Mouse (Mus musculus): Measurements from ENCODE around the gene Vrk3.
A peak's percentile ranks its signal among the peaks of the same experiment; 100 is the strongest.

The Vrk3 gene

DNA sequence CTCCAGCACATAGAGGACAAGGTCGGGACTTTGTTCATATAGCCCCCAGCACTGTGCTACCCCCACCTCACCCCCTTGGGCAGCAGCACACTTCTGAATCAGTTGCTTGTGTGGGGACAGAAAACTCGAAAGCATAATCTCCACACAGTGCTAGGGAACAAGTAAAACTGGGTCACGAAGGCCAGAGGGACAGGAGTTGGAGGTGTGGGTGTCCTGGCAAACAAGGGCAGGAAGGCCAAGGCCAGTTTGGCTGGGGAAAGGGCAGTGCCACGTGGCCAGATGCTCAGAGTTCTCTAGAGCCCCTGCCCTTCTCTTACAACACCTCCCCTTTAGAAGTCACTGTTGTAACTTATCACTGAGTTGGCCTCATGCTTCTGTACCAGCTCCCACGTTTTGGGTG is 71.7 kb downstream of the Vrk3 start:
- no peak for DNase-seq

DNA sequence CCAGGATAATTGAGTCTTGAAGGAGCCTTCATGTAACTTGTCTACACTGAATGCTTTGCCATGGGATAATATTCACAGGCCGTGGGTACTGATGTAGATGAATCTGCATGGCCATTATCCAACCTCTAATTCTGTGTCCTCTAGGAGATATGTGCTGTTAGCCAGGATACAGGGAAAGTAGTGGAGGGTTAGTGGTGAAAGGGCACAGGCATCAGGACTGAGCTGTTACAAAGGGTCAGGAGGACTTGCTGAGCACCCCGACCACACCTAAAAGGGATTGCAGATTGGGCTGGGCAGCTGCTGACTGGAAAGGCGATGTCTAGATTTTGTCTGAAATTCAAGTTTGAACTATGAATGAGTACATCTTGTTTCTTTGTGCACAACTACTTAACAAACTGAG is 72.3 kb downstream of the Vrk3 start:
- DNase-seq, result no peak

DNA sequence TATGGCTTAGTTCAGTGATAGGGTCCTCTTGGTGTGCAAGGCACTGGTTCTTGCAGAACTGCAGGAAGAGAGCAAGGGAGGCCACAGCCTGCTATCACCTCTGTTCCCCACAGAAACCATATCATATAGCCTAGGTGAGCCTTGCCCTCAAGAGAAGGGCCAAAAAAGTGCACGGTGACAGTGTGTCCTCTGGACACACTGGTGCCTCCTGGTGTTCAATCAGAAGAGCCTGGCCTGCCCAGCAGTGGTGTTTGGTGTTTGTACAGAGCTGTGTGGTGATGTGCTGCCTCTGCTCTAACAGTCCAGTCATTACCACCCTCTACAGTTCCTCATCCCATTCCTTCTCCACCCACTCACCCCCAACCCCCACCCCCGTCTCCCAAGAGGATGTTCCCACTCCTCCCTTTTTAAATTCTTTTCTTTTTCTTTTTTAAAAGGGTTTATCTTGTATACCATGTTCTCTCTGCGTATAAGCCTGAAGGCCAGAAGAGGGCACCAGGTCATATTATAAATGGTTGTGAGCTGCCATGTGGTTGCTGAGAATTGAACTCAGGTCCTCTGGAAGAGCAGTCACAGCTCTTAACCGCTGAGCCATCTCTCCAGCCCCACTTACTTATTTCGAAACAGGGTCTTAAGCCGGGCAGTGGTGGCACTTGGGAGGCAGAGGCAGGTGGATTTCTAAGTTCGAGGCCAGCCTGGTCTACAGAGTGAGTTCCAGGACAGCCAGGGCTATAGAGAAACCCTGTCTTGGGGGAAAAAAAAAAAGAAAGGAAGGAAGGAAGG is 73.6 kb downstream of the Vrk3 start:
- no peak for DNase-seq

DNA sequence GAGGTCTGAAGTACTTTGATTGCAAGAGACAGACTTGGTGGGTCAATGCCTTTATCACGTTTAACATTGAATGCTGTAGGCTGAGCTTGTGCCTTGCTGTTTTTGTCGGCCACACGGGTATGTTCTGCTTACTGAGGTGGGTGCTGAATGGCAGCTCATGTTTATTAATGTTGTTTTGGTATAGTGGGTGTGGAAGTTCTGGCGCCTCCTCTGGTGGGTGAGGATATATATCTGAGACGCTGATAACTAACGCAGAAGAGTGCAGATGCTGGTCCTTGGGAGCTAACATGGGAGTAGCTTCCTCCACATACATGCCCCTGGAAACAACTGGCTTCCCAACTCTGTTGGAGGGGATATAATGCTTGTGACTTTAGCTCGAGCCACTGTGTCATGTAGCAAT is 75.2 kb downstream of the Vrk3 start:
- DNase-seq, result peak; percentile 43 to 45

DNA sequence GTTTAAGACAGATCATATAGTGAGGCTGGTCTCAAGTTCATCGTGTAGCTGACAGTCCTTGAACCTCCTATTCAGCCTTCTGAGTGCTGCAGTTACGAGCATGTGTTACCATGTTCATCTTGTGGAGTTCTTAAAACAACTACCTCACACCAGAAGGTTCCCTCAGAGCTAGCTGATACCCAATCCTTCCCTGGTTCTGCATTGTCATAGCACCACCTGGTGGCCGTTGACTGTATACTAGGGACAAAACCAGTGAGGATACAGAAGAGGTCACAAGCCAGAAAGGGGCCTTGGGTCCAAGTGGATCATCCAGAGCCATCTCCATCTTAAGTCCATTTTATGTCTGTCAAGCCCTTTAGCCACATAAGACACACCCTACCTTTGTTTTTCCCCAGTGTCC is 76.7 kb downstream of the Vrk3 start:
- DNase-seq, result peak; percentile 87 to 89

DNA sequence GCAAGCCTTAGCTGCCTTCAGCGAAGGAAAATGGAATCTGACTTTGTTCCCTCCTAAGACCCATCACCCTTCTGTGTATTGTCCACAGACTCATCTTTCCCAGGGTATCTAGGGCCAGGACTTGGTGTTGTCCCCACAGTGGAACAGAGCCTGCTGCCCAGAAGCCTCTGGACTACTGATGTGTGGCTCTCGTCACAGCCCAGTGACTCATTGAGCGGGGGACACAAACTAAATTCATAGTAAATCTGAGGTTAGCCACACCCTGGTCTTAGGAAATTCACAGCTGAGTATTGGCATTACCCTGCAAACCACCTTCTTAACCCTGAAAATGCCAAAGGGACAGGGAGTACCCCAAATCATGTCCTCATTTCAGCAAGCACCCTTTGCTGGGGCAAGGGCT is 78.6 kb downstream of the Vrk3 start:
- DNase-seq, result no peak

All from B cell, adult 2 months (primary cell).